Comparison of ENCODE assay signal across 25 mouse cellular contexts in the genomic region with DNA sequence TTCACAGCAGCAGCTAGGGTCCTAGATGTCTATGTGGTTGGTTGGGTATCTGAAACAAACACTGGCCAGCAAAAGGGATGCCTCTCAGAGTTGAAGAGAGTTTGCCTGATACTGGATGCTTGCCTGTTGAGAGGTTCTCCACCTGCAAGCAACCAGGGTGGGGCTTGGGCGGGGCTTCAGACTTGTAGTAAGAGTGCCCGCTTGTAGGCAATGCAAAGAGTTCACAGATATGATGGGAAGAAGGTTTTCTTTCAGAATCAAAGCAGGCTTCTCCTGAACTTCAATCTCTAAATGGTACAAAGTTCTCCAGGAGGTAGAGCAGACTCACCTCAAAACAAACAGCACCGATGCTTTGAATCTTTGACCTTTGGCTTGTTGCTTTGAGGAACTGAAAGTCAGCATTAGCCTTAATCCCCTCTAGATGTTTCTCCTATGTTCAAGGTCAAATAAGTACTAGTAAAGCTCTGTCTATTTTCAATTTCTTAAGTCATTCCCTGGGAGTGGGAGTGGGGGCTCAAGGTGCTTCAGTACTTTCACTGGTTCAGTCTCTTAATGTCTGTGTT. TPM values are rescaled to one million over a fixed set of nuclear protein-coding genes. Genes with fewer than 3 reads are reported as not detected.
A peak's percentile ranks its signal among the peaks of the same experiment; 100 is the strongest.
DNase-seq lines count a peak whose midpoint lies in the region; ATAC-seq and TF ChIP-seq lines count a peak whose summit lies in the region.
"Had no signal": no experiment of that assay in that cellular context is flagged by ENCODE, and none has a peak within 500 bp of the region (broad histone marks: within the 10 kb centered on the region; RNA-seq: fewer than 3 reads in every experiment).

No protein-coding gene starts in this region.

- H3K9ac ChIP-seq in midbrain, embryonic 11.5 days (ENCODE audit: low read length): no peak overlapping the region
- no peak overlapping the region for H3K9ac ChIP-seq in midbrain, embryonic 15.5 days
- no peak overlapping the region for H3K9ac ChIP-seq in intestine, embryonic 15.5 days
- H3K9ac ChIP-seq in intestine, postnatal 0 days (ENCODE audit: low read depth, low read length): no peak overlapping the region
- H3K9ac ChIP-seq: embryonic facial prominence, embryonic 12.5 days; forebrain, embryonic 13.5 days; forebrain, embryonic 15.5 days had no signal

- ATAC-seq in midbrain, embryonic 11.5 days (ENCODE audit: low FRiP score): no peak
- no peak for ATAC-seq in midbrain, embryonic 15.5 days (replicated peaks)
- ATAC-seq in intestine, embryonic 15.5 days: peak; percentile 37
- peak; percentile 54; the same call in 1 of the 2 replicates for ATAC-seq in intestine, postnatal 0 days
- ATAC-seq: activated CD4-positive, CD25-positive, alpha-beta regulatory T cell, adult 4 months; forebrain, embryonic 13.5 days; forebrain, embryonic 15.5 days; Patski had no signal

- H3K27ac ChIP-seq in midbrain, embryonic 11.5 days (ENCODE audit: low read depth, low read length): no peak overlapping the region
- H3K27ac ChIP-seq in midbrain, embryonic 15.5 days: no peak overlapping the region
- no peak overlapping the region for H3K27ac ChIP-seq in intestine, embryonic 15.5 days
- H3K27ac ChIP-seq in intestine, postnatal 0 days (ENCODE audit: low read depth, low read length): no peak overlapping the region
- H3K27ac ChIP-seq: embryonic facial prominence, embryonic 10.5 days; embryonic facial prominence, embryonic 12.5 days; forebrain, embryonic 13.5 days; forebrain, embryonic 15.5 days had no signal

- no peak for TF ChIP-seq CTCF in intestine, postnatal 0 days (IDR thresholded peaks at IDR 0.05; ENCODE audit: low read depth)

- no peaks in the 10 kb centered on the region for H3K36me3 ChIP-seq in midbrain, embryonic 11.5 days (ENCODE audit: control insufficient read depth, insufficient read depth, low read length)
- no peaks in the 10 kb centered on the region for H3K36me3 ChIP-seq in midbrain, embryonic 15.5 days (replicated peaks)
- no peaks in the 10 kb centered on the region for H3K36me3 ChIP-seq in intestine, embryonic 15.5 days
- H3K36me3 ChIP-seq in intestine, postnatal 0 days (ENCODE audit: control insufficient read depth, insufficient read depth): no peaks in the 10 kb centered on the region
- H3K36me3 ChIP-seq: embryonic facial prominence, embryonic 10.5 days; embryonic facial prominence, embryonic 12.5 days; forebrain, embryonic 15.5 days; G1E had no signal

- no peaks in the 10 kb centered on the region for H3K9me3 ChIP-seq in midbrain, embryonic 11.5 days (ENCODE audit: control insufficient read depth, low read length)
- no peaks in the 10 kb centered on the region for H3K9me3 ChIP-seq in midbrain, embryonic 15.5 days
- H3K9me3 ChIP-seq in intestine, embryonic 15.5 days: no peaks in the 10 kb centered on the region
- no peaks in the 10 kb centered on the region for H3K9me3 ChIP-seq in intestine, postnatal 0 days (ENCODE audit: control insufficient read depth)
- H3K9me3 ChIP-seq: embryonic facial prominence, embryonic 10.5 days; embryonic facial prominence, embryonic 12.5 days; forebrain, embryonic 13.5 days; forebrain, embryonic 15.5 days had no signal

- no peaks in the 10 kb centered on the region for H3K4me1 ChIP-seq in midbrain, embryonic 11.5 days (ENCODE audit: control insufficient read depth, insufficient read depth, low read length)
- no peaks in the 10 kb centered on the region for H3K4me1 ChIP-seq in midbrain, embryonic 15.5 days
- no peaks in the 10 kb centered on the region for H3K4me1 ChIP-seq in intestine, embryonic 15.5 days (replicated peaks)
- no peaks in the 10 kb centered on the region for H3K4me1 ChIP-seq in intestine, postnatal 0 days (replicated peaks; ENCODE audit: control insufficient read depth, insufficient read depth, low read length)
- H3K4me1 ChIP-seq: embryonic facial prominence, embryonic 10.5 days; forebrain, embryonic 13.5 days; forebrain, embryonic 15.5 days had no signal

- no peaks in the 10 kb centered on the region for H3K27me3 ChIP-seq in midbrain, embryonic 11.5 days (ENCODE audit: control insufficient read depth, insufficient read depth, low read length)
- H3K27me3 ChIP-seq in midbrain, embryonic 15.5 days (replicated peaks): no peaks in the 10 kb centered on the region
- H3K27me3 ChIP-seq in intestine, embryonic 15.5 days (replicated peaks): no peaks in the 10 kb centered on the region
- H3K27me3 ChIP-seq in intestine, postnatal 0 days (replicated peaks; ENCODE audit: control insufficient read depth, insufficient read depth, low read length): no peaks in the 10 kb centered on the region
- H3K27me3 ChIP-seq: embryonic facial prominence, embryonic 12.5 days; forebrain, embryonic 13.5 days; forebrain, embryonic 15.5 days; Patski had no signal

- no peak overlapping the region for H3K4me2 ChIP-seq in midbrain, embryonic 11.5 days
- H3K4me2 ChIP-seq in midbrain, embryonic 15.5 days: no peak overlapping the region
- H3K4me2 ChIP-seq in intestine, embryonic 15.5 days (replicated peaks): no peak overlapping the region
- no peak overlapping the region for H3K4me2 ChIP-seq in intestine, postnatal 0 days (replicated peaks; ENCODE audit: low read depth)
- H3K4me2 ChIP-seq: embryonic facial prominence, embryonic 12.5 days; forebrain, embryonic 13.5 days; forebrain, embryonic 15.5 days had no signal

- peak; percentile 64 for DNase-seq in midbrain, embryonic 11.5 days (ENCODE audit: low spot score, missing footprints)
- DNase-seq in frontal cortex, postnatal 10 days (ENCODE audit: low spot score in 2 of 2): no peak
- DNase-seq in ovary, adult 18-20 months (ENCODE audit: low spot score): no peak
- DNase-seq: adrenal gland, adult 8-10 months; adrenal gland, postnatal 14 days; adrenal gland, postnatal 36 days; cerebellum, adult 11-12 months; cerebellum, adult 2 months; cerebellum, adult 9-10 months; cerebellum, postnatal 10 days; cerebellum, postnatal 25 days had no signal

- WGBS in midbrain, embryonic 11.5 days: 88% methylated on average over 3 of the region's 3 CpGs
- 83% methylated on average over 3 of the region's 3 CpGs for WGBS in midbrain, embryonic 15.5 days
- WGBS in intestine, embryonic 15.5 days: 73% methylated on average over 3 of the region's 3 CpGs
- WGBS in intestine, postnatal 0 days: 42% methylated on average over 3 of the region's 3 CpGs

- H3K4me3 ChIP-seq in midbrain, embryonic 11.5 days (ENCODE audit: low read depth, low read length): no peak overlapping the region
- H3K4me3 ChIP-seq in midbrain, embryonic 15.5 days: no peak overlapping the region
- no peak overlapping the region for H3K4me3 ChIP-seq in intestine, embryonic 15.5 days (replicated peaks)
- no peak overlapping the region for H3K4me3 ChIP-seq in intestine, postnatal 0 days (ENCODE audit: low read depth, low read length)
- H3K4me3 ChIP-seq: embryonic facial prominence, embryonic 10.5 days; embryonic facial prominence, embryonic 12.5 days; forebrain, embryonic 13.5 days; forebrain, embryonic 15.5 days had no signal

RNA-seq across cellular contexts. Expression of gene Crp, which starts 12.0 kb away (rescaled TPM):
- not detected in 2 replicates for polyA plus RNA-seq in midbrain, embryonic 11.5 days (2014; fragmentation: Nextera tagmentation; extraction: Ambion mirVana)
- polyA plus RNA-seq in midbrain, embryonic 15.5 days (2015; fragmentation: Nextera tagmentation; extraction: Ambion mirVana): 0.13 TPM in 1 of 2 replicates, not detected in the other
- polyA plus RNA-seq in intestine, embryonic 15.5 days (2015; fragmentation: Nextera tagmentation; extraction: Ambion mirVana): 1.5 and 1.6 TPM in 2 replicates
- polyA plus RNA-seq in intestine, postnatal 0 days (2015; fragmentation: Nextera tagmentation; extraction: Ambion mirVana): 0.12 and 0.17 TPM in 2 replicates
- polyA plus RNA-seq: activated CD4-positive, CD25-positive, alpha-beta regulatory T cell, adult 4 months; C2C12; cerebellum, adult 2 months; cortical plate, adult 2 months; embryonic facial prominence, embryonic 10.5 days; embryonic facial prominence, embryonic 12.5 days; embryonic facial prominence, embryonic 14.5 days; forebrain, embryonic 11.5 days; forebrain, embryonic 13.5 days; forebrain, embryonic 15.5 days; G1E had no signal

Comparison
In these comparisons a context has a peak if more than half of its experiments do, and no peak if none do; other contexts are left out.
1. ATAC-seq: peak in intestine, embryonic 15.5 days (single experiment) and intestine, postnatal 0 days (single experiment); none in midbrain, embryonic 11.5 days (single experiment) and midbrain, embryonic 15.5 days (single experiment).